Mouse (Mus musculus) R1 (cell line): Measurements from ENCODE around the gene Srgap2.

ENCODE experiments used
- DNase-seq: peaks from one replicate; pipeline ENCODE4 v3.0.0-alpha.2; 2018; ENCODE audit warnings: low read depth, low spot score

Gene Srgap2

DNA sequence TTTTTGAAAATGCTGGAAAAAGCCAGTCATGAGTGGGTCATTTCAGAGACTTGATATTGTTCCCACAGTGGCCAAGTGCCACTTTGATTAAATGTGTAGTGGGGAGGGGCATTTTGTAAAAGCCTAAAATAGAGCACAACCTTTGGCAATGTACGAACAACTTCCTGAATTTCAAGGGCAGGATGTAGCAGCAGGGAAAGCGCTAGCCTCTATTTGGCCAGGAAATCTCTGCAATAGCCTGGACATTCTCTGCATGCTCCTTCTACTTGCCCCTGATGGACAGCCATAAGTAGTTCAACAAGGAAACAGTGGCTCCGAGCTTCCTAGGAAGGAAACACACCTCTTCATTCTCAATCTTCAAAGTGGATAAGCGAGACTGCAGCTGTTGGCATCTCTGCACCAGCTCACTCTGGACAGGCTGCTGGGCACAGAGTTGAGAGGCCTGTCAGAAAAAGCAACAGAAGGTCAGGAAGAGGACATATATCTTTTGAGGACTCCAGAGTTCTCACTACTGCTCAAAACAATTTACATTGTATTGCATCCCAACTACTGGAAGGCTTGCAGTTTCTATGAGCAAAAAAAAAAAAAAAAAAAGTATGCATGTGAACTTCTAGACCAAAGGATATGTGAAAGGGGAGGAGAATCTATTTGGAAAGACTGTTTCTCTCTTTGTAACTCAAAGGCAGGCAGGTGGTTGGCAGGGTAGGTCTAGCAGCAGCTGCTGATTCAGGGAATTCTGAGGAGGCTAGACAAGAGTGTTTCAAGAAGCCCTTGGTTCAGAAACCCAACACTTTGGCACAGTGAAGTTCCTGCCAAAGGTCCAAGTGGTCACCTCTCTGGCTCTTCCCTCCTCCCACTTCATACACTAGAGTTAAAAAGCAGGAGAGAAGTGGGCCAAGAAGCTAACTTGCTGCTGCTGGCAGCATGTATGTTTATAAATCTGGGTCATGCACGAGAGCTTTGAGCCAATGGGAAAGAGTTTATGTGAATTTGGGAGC lies 181.4 kb downstream of the Srgap2 start:
- DNase-seq, result no peak

DNA sequence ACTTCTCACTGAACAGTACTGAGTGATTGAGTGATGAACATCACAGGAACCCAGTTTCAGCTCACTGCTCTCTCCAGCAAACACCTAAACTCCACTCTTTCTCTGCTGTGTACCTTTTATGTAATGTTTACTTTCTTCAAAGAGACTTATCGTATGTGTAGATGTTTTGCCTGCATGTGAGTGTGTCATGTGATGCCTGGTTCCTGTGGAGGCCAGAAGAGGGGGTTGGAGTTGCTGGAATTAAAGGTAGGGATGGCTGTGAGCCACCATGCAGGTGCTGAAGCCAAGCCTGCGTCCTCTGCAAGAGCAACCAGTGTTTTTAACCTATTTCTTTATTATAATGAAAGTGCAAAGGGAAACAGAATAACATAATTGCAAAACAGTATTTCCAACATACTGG lies 182.5 kb downstream of the Srgap2 start:
- no peak for DNase-seq

DNA sequence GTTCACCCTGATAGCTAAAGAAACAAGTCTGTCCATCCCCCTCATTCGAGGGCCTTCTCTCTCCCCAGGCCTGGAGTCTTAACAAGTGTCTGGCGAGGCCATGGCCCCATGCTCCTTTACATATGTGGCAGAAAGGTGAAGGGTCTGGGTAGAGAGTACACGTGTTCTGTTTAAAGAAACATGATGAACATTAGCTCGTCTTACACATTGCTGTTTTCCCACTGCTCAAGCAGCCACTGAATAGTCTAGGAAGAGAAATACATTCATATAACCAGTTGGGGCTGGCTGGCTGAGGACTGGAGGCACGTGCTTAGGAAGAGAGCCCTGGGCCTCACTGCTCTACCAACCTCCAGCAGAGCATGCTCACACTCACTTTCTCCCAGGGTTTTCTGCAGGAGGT lies 191.1 kb downstream of the Srgap2 start:
- DNase-seq, result no peak

DNA sequence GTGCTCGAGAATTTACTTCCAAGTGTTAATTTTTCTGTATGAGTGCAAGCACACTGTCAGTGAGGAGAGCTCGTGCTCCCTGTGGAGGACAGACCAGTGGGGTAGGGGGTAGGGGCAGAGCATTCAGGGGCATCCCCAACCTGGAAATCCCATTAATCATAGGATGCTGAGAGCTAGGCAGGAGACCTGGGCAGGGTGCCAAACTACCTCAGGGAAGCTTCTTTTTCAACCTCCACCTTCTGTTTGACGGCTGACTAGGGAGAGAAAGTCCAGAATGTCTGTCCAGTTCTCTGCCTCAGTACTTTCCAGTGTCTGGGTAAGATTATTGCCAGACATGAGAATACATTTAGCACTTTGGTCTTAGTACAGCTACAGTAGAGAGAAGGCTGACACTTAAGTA lies 191.5 kb downstream of the Srgap2 start:
- no peak for DNase-seq

DNA sequence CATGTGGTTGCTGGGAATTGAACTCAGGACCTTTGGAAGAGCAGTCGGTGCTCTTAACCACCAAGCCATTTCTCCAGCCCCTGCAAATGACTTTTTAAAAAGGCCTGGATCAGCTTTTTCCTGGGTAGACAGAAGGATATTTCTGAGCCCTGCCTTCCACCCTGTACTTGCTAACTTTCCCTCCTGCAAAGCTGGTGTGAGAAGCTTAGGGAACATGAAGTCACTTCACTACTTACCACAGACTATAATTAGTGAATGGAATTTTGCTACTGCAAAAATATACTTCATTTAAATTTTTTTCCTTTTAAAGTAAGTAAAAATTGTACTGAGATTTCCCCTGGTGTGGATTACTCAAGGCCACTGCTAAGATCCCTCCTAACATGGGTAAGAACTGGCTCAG lies 196.0 kb downstream of the Srgap2 start:
- no peak for DNase-seq

DNA sequence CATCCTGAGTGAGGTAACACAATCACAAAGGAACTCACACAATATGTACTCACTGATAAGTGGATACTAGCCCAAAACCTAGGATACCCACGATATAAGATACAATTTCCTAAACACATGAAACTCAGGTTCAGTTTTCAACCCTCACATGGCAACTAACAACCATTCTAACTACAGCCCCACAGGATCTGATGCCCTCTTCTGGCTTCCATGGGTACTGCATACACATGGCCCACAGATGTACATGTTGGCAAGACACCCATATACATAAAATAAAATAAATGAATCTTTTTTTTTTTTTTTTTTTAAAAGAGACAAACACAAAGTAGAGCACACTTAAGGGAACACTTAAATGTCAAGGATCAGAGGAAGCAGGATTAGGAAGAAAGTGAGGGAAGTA lies 198.1 kb downstream of the Srgap2 start:
- DNase-seq, result peak; percentile 58

DNA sequence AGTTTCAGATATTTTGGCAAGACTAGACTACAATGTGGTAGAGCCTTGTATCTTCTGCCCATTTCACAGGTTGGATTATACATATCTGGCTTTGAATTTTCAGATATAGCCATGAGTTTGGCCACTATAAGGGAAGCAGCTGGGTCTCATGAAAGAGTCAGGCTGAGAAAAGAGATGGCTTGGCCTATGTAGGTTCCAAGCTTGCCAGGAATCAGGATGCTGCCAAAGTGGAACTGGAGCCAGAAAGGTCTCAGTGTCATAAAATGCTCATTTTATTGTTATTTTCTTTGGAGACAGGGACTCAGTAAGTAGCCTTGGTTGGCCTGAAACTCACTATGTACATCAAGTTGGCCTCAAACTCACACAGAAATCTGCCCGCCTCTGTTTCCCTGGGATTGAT lies 200.0 kb downstream of the Srgap2 start:
- no peak for DNase-seq

DNA sequence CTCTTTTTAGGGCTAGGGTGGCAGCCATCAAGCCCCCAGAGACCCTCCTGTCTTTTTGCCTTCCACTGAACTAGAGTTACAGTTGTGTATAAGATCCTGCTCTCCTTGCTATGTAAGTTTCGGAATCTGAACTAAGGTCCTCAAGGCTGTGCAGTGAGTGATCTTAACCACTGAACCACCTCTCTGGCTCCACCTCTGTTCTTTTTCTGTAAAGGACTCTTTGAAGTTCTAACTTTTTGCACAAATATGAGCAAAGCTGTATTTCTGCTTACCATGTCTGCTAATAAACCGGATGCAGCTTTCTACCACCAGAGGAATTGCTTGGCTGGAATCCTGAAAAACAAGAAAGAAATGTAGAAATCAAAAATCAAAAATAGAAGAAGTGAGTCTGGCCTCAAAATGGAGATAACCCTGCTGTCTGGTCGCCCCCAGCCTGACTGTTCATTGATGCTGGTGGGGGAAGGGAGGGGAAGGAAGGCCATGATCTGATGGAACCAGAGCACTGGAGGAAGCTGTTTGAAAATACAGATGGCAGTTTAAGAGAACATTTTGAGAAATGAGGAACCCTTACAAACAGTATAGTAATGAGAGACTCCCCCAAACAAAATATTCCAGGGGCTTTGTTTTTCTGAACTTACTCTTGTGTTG lies 202.2 kb downstream of the Srgap2 start:
- no peak for DNase-seq

DNA sequence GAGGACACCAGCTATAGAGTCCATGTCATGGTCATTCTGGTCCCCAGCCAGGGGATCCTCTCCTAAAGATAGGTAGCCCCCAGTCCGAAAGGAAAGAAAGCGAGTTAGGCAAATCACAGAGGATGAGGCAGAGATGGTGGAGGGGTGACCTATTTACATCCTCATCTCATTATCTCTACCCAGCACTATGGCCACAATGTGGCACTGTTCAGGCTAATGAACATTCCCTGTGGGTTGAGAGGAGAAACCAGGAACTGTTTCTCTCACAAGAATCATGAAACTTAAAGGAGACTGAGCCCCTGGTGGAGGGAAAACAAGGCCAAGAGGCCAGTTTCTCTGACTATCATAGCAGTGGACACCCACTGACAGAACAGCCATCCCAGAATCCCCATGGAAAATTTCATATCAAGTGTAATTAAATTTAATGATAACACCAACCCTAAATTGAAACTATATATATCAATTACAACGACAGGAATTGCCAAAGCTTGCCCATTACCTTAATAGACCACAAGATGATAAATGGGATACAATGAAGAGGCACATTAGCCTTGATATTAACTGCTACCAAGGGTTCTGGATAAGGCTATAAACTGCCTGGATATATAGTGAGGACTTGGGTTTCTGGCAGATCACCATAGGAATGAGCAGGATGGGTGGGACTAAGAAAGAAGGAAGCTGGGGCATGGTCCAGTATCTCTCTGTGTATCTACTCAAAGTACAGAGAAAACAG lies 207.4 kb downstream of the Srgap2 start:
- no peak for DNase-seq

DNA sequence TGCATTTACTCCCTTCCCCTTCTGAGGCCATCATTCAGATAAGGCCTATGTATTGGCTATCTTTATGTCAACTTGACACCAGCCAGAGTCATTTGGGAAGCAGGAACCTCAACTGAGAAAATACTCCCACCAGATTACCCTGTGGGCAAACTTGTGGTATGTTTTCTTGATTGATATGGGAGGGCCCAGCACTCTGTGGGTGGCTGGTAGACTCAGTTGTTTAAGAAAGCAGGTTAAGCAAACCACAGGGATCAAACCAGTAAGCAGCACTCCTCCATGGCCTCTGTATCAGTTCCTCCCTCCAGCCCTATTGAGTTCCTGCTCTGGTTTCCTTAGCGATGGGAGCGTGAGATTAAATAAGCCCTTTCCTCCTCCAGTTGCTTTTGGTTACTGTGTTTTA lies 208.8 kb downstream of the Srgap2 start:
- no peak for DNase-seq

DNA sequence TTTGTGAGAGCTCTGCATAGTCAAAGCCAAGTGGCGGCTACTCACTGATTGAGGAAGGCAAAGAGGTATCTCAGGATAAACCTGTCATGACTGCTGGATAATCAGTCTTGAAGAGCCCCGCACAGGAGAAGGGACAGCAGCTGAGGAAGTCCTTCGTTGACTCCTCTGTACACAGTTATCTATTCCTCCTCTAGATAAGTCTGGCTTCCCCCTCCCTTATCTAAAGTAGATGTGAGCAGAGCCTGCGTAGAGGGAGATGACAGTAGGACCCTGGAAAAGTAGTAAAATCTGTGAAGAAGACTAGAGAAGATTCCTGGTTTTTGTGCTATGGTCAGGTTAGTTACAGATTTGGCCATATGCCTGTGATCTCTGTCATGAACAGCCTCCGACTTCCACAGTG lies 209.5 kb downstream of the Srgap2 start:
- DNase-seq, result no peak

DNA sequence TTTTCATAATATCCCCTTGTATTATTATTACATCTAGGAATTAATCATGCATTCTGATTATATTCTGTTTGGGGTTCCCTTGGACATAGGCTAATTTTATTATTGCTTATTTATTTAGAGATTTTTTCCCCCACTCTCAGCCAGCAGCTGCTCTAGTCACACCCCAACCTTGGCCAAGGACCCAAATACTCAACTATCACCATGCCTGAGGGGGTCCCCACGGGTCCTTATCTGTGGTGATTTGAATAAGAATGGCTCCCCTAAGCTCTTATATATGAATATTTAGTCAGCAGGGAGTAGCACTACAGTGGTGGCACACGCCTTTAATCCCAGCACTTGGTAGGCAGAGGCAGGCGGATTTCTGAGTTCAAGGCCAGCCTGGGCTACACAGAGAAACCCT lies 215.9 kb downstream of the Srgap2 start:
- DNase-seq, result no peak

DNA sequence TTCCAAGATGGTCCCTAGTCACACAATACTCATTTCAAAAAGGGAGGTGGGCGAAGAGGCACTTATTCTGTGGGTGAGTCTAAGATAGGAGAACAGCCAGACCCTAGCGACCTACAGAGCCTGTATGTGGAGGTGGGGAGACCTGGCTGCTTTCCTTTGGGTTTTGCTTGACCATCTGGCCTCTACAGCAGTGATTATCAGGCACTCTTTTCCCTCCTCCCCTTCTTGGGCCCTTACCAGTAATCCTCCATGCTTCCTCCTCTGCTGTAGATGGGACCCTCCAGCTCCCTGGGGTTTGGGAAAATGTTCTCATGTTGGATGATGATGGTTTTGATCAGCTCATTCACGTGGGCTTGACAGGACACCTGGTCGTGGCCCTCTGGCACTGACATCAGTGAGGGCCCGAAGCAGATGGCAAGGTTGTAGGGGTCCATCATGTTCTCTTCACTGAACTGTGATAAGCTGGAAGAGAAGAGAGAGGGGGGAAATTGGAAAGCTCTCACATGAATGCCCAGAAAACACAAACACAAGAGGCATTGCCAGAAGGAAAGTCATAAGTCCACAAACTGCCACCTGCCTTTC lies 216.8 kb downstream of the Srgap2 start:
- DNase-seq, result no peak

DNA sequence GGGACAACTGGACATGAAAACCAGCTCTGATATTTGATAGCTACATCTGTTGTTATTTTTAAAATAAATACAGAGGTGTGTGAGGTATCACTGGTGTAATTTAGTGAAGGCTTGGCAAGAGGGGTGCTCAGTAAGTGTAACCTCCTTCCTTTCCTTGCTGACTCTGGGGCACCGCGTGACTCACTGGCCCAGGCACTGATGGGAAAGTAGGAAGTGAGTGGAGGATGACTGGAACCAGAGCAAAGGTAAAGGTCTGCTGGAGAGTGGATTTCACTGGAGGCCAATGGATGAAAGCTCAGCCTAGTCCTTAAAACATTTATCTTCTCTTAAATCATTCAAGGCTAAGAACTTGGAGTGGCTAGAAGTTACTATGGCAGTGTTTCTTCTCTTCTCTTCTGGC lies 226.4 kb downstream of the Srgap2 start:
- no peak for DNase-seq

DNA sequence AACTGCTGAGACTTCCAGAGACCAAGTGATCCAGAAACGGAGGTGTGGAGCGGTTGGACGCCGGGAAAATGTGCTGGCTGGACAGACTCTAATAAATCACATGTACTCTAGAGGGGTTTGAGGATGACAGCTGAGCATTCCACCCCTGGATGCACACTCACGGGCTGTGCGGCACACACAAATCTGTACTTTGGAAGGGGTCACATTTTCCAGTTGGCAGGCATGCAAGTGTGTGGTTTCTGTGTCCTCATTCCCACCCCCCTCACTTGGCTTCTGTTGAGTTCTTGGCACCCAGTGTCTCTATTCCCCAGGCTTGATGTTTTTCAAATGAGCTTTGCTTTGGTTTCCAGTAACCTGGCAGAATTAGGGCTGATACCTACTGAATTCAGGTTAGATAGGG lies 227.4 kb downstream of the Srgap2 start:
- DNase-seq, result no peak

DNA sequence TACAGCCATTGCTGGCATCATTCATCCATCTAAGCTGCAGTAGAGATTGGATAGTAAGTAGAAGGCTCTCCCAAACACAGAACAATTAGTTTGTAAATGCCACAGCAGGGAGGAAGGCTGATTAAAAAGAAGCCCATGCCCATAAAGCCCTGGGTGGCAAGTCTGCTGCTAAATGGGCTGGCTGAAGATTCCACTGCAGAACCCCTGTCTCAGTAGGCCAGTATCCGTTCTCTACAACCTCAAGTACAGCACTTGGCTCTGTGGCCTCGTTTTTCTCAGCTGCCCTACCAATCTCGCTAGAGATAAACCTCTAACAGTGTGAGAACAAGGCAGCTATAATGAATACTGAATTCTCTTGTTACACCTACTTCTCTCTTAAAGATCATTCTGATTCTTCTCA lies 227.9 kb downstream of the Srgap2 start:
- DNase-seq, result no peak

DNA sequence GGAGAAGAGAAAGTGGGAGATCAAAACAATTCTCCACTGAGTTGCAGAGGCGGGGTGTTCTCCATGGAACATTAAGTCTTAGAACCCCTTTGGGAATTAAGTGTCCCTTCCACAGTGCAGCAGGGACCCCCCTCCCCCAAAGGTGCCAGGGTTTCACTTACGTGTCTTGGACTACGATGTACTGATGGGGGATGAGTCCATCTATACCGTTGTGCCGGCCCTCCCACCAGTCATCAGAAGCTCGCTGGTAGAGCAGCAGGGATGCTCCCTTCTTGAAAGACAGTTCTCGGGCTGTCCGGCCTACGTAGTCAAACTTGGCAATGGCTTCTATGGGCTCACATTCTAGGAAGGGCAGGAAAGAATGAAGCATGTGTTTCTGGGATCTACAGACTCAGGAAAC lies 229.0 kb downstream of the Srgap2 start:
- DNase-seq, result no peak

DNA sequence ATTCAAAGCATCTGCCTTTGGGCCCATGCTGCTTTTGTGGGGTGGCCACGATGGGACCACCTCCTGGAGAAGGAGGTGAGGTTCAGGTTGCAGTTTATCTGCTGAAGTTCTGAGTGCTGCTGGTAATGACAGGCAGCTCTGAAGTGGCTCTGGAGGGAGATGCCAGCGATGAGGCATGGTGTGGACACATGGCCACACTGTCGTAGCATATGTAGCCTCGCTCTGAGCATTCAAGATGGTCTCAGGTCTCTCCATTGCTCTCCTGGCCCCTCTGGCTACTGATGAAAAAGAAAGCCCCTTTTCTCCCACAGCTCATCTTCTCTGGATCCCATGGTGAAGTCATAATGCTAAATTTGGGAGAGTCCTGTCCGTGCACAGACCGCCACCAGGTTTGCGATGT lies 230.4 kb downstream of the Srgap2 start:
- DNase-seq, result no peak

DNA sequence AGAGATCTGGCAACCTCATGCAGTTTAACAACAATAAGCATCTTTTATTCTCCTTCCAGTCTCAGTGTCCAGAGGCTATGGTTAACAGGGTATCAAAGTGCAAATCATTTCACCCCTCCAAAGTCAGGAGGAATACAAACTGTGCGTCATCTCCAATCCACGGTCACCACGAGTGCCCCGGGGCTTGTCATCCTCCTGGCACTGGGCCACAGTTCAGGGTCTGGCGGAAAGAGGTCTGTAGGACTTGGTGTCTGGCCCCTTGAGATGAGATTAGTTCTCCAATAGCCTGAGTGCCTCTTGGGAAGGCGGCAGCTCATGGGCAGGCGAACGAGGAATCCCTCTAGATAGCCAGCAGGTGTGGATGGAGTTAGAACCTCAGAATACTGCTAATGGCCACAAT lies 232.0 kb downstream of the Srgap2 start:
- DNase-seq, result no peak

DNA sequence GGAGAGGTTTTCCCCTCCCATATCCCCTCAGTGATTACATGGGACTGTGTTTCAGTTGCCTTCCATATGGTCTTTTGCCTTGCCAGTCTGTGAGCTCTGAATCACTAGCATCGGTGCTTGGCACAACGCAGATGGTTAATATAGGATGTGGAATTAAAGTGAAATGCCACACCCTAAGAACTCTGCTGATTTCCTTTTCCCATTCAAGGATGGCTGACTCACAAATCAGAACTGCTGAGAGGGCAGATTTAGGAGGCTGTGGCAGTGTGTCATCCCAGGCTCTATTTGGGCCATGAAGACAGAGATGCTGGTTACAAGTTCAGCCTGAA lies 233.3 kb downstream of the Srgap2 start:
- DNase-seq, result no peak

DNA sequence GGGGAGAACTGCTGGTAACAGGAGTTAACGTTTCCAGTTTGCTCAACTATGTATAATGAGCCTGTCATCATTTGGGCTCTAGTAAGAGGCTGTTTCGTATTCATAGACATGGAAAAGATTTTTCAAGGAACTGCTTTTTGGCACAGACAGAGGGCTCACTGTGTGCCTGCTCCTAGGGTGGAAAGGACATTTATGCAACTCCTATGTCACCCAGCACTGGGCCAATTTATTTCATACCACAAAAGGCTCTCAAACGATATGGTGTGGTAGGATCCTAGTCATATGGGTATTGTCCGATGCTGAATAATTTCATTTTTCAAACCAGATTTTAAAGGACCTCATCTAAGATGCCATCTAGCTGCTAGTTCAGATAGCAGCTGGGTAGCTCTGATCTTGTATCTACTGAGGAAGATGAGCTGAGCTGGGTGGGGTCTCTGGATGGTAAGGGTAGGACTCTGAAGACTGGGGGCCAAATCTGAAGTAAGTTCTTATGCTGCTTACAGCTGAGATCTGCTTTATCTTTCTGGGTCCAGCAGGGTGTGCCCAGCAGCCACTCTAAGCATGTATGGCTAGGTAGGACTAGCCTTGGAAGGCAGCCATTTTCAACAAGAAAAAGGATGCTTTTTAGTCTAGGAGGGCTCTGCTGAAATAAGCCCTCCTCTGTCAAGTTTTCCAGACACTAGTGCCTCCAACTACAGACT lies 233.8 kb downstream of the Srgap2 start:
- DNase-seq, result no peak

DNA sequence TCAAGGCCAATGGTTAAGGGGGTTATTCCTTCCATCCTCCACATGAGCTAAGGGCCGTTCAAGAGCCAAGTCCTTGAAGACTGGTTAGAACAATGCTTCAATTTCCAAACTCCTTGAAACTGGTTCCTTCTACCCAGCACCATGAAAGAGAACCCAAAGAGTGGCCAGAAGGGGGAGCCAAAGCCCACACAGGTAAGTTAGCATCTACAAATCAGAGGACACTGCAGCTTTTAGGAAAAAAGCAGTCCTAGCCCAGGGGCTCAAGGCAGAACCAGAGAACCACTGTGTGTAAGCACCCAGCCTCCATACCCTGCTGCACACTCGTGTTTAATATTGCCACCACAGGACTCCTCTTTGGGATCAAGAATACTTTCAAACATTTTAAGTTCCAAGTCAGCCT lies 236.5 kb downstream of the Srgap2 start:
- peak; percentile 70 for DNase-seq
